Mouse (Mus musculus) megakaryocyte progenitor cell, adult 5-6 weeks (primary cell): ENCODE data around the gene Itgb1. TPM values are rescaled to one million over a fixed set of nuclear protein-coding genes. Genes with fewer than 3 reads are reported as not detected.

Source experiments
- ATAC-seq: replicated peaks from 2 replicates; pipeline ENCODE4 v1.8.0; 2016; ENCODE audit warnings: mild to moderate bottlenecking, moderate TSS enrichment, inconsistent platforms; ENCODE audit not compliant: poor library complexity
- total RNA-seq, 2 experiments: library from RNA; stranded (forward) in 1 of 2; stranded (reverse) in 1 of 2; fragments of 157-497, 149-512 nt in 1 of 2; fragments of 200-1000 nt in 1 of 2; gene quantifications; 2 replicates each; pipeline versions ENCODE4 v1.2.3 to v1.2.4; 2015 to 2017

The Itgb1 gene
- total RNA-seq (2015), result 78.2 and 84.2 TPM in 2 replicates
- total RNA-seq (2017), result 139 and 140 TPM in 2 replicates

DNA sequence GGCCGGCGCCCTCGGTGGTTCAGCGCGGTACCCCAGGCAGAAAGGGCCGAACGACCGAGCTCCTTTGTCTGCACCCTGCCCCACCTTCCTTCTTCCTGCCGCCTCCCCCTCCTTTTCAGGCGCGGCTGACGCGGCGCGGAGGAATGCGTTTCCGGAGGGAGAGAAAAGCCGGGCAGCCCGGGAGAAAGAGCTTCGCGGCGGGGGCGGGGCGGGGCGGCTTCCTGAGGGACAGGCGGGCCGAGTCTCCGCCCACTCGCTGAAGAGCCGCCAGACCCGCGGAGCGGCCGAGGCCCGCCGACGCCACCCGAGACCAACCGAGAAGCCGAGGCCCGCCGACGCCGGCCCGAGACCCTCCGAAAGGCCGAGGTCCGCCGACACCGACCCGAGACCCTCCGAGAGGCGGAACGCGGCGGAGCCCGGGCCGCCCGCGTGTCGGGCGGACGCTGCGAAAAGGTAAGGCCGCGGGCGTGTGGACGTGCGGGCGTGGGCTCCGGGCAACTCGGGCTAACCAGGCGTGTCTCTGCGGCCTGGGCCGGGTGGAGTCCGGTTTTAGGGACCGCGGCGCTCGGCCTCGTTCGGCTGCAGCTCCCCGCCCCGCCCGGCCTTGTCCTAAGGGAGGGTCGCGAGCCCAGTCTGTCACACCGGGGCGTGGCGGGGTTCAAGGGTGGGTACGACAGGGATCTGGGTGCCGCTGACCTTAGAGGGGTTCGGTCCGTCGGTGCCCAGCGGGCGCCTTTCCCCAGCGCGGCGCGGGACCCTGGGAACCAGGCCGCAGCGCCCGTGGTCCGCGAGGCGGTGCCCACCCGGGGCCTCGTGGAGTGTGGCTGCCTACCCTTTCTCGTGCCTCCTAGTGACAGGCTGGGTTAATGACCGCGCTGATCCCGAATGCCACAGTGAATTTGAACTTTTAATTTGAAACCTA is at the start of gene Itgb1:
TSS of gene Itgb1 (plus strand) at position 148 of the 922 bp plus-strand sequence.
- peak; percentile 63 for ATAC-seq

DNA sequence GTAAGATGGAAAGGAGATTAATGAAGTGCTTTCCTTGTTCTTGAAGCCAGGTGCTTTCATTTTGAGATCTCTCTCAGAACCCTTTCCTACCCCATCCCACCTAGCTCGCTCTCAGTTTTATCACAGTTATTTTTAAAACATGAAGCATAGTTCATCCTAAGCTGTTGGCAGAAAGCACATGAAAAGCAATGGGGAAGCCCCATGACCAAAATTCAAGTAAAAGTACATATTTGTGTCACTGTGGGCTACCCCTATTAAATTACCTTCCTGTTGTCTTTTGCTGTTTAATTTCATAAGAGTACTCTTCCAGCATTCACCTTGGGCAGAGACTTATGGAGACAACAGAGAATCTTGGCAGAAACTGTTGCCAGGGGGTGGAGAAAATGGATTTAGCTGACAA is 42.4 kb upstream of the Itgb1 start:
- ATAC-seq, result no peak

DNA sequence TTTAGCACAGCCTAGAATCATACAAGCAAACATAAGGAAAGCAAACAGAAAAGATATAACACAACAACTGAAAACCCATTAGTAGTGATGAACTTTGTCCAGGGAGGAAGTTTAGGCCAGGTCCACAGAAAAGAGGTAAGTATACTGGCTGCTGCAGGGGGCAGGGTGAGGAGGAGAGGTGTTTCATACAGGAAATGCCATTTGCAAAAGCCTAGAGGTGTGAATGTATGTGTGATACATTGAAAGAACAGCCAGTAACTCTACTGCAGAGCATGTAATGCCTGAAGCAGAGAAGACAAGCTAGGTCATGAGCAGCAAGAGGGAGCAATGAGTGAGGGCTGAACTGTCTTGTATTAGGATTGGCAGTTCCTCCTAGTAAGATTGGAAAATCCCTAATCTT is 40.0 kb upstream of the Itgb1 start:
- no peak for ATAC-seq

DNA sequence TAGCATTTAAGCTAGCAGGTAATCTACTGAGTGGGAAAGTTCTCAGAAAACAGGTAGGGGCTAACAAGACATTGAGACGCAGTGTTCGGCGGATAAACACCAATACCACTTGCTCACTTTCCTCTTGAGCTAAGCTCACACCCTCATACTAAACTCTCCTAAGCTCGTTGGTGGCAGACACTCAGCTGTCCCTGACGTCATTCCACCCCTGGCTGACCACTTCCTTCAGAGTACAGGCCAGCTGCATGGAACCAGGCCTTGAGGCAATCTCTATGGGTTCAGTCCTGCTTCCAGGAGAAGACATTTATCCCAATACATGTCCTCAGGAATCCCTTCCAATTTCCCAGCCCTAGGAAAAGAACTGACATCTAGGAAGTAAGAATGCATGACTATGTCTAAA is 39.0 kb upstream of the Itgb1 start:
- ATAC-seq, result peak; percentile 54; the same call in 1 of the 2 replicates

DNA sequence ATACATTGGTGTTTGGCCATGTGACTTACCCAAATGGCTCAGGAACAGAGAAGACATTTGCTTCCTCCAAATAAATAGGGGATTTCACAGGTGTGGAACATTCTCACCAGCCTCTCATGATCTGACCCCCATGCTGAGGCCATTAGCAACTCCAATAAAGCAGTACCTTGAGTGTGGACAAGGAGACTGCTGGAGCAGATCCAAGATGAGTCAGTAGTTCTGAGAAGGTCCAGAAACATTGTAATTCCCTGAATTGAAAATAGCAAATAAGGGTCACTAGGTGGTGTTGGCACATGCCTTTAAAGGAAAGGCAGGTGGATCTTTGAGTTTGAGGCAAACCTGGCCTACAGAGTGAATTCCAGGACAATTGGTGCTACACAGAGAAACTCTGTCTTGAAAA is 37.4 kb upstream of the Itgb1 start:
- no peak for ATAC-seq

DNA sequence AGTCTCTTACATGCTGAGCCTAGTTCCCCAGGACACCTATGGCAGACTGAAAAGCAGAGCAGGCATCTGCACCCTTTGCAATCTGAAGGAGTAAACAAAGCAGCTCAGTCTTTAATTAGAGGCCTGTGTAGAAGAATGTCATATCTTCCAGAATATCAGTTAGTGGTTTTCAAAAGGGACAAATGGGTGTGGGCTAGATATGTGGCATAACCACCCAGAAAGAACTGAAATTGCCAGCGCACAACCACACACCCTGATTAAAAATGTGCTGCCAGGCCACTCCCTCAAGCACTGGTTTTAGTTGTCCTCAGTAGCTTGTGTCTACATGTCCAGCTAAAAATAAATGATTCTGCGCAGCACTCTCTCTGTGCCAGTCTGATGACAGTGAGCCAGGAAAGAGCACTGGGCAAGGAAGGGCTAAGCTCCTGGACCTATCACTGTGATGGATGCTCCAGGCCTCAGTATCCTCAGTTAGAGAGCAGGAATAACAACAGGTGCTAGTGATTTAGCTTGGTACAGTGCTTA is 35.1 kb upstream of the Itgb1 start:
- 0 out of 2 replicates have a peak, but pooled peaks have one; percentile 7 for ATAC-seq

DNA sequence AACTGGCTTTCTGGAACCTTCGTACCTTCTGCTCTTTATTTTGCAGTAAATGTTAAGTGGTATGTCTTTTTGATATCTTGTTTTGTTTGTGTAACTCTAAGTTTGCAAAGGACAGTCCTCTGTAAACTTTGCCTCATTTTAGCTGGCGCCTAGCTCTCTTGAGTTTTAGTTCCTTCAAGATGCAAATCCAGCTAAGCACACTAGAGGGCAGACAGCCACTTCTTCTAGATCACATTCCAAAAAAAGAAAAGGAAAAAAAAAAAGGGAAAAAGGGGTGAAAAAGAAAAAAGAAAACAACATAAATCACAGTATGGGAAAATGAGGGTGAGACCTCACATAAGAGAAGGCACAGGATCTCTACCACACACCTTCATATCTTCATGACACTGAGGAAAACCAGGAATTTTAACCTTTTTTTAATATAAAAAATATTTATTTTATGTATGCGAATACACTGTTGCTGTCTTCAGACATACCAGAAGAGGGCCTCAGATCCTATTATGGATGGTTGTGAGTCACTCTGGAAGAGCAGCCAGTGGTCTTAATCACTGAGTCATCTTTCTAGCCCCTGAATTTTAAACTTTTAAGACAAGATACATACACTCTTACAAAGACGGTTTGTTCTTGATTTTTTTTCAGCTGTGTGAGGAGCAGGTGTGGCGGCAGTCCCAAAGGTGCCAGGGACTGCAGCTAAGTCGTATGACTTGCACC is 32.9 kb upstream of the Itgb1 start:
- 0 out of 2 replicates have a peak, but pooled peaks have one; percentile 25 for ATAC-seq

DNA sequence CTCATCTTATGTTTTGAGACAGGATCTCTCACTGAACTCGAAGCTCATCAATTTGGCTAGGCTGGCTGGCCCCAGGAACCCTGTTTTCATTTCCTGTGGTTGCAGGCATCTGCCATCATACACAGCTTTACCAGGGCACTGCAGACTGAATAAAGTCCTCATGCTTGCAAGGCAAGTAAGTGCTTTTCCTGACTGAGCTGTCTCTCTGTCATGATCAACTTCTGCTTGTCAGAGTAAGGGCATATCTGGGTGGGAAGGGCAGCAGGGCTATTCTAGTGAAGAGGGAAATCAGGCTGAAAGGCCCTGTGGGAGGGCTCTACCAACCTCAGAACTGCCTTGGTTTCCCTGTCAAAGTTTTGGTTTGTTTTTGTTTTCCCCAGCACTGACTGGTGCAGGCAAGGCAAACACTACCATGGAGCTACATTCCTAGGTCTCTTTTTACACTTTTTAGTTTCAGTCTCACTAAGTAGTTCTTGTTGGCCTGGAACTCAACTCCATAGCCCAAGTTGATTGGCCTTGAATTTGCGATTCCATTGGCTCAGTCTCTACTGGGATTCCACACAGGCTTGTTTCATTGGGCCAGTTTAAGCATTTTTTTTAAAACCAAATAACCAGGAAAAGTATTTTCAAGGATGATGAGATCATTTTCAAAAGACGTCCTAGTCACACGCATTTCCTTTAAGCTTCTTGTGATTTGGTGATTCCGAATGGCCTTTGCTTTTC is 31.7 kb upstream of the Itgb1 start:
- no peak for ATAC-seq

DNA sequence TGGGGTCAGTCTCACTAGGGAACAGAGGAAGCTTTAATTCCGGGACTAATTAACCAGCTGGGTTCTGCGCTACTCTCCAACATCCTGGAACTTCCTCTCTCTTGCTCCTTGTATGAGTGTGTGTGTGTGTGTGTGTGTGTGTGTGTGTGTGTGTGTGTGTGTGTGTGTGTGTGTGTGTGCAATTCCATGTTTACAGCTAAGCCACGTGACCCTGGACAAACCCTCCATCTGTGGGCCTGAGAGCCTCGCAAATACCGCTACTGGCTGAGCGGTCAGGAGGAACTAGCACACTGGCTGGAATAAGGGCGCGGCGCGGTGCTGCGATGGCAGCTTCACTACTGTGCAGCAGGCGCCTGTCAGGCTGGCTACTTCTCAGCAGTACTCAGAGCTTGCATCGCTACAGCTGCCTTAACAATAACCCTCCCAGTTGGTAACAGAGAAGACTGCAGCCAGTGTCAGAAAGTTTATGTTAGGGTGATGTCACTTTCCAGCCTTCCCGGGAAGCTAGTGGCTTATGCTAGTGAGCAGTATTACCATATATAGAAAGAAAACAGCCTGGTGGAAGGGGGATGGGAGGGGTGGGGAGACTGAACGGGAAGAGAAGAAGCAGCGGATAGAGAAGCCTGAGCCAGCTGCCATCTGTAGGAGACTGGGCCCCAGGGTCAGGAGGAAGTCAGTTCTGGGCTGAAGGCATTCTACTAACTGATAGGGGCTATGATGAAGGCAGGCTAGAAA is 30.9 kb upstream of the Itgb1 start:
- ATAC-seq, result peak; percentile 86

DNA sequence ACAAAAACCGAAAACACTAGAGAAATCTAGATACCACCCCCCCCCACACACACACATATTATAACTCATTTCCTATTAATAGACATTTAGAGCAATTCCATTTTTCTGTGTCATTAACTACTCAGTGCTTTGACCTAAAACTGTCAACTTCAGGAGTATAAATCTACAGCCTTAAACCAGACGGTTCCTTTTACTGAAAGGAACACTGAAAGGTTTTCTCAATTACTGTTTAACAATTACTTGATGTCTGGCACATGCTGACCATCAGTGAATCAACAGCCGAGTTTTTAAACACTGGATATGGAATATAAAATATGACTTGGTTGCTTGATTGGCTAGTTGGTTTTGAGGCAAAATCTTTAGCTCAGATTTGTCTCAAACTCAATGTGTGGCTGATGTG is 23.3 kb upstream of the Itgb1 start:
- ATAC-seq, result no peak

DNA sequence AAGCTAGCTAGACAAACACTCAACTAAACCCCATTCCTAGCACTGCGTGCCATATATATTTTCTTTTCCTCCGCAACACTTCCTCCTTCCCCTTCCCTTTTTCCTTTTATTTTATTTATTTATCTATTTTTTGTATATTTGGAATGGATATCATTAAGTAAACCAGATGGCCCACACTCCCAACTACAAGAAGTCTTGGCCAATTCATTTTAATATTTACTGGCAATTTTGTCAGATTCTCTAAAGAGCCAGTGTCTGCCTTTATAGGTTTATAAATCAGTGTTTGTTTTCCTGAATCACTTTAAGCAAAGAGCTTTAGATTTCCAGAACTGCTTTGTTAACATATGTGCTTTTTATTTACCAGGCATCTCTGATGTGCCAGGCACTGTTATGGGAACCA is 22.8 kb upstream of the Itgb1 start:
- ATAC-seq, result no peak

DNA sequence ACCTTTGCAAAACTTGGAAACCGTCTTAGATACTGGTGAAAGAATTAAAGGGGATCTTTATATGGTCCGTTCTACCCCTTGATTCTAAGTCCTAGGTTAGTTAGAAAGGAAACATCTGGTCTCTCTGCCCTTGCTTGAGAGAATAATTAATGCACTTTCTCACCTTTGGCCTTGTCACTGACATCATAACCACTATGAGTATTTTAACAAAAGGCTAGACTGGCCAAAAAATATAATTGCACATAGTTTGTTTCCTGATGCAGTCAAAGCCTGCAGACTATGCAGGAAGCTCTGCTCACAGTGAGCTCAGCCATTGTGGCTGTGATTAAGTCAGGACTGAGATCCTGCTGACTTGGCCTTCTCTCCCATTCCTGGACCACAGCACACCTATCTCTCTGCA is 22.3 kb upstream of the Itgb1 start:
- no peak for ATAC-seq

DNA sequence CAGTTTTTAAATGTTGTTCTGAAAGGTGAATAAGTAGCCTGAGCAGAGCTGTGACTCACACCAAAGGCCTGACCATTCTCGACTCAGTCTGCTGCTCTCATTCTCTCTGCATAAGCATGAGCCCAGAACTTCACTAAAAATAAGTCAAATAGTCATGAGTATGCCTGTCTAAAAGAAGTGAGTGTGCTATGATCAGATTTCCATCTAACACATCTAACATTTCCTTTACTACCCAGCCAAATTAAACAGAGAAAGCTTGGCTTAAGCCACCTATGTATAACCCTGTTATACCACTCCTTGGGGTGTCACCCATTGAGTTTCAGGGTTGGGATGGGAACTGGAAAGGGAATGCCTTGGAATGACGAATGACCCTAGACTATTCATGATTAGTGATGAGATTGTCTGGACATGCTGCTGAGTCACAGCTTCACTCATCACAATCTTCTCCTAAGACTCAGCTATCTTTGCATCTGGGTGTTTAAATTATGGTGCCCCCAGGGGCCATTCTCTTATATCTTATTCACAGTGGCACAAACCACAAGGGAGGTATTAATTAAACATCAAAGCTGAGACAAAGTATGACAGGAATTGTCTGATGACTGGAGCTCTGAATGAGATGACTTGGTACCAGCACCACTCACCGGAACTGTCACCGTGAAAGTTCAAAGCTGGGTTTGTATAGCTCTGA is 18.7 kb upstream of the Itgb1 start:
- ATAC-seq, result no peak

DNA sequence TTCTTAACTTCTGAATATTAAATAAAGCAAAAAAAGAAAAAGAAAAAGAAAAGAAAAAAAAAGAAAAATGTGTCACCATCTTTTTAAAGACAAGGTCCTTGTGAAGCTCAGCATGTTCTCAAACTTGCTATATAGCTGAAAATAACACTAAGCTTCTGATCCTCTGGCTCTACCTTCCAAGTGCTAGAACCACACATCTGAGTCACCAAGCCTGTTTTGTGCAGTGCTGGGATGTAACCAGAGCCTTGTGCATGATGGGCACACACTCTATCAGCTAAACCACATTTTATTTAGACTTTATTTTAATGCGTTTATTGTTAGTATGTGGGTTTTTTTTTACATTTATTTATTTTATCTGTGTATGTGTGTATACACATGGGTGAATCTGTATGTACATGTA is 13.6 kb upstream of the Itgb1 start:
- ATAC-seq, result no peak

DNA sequence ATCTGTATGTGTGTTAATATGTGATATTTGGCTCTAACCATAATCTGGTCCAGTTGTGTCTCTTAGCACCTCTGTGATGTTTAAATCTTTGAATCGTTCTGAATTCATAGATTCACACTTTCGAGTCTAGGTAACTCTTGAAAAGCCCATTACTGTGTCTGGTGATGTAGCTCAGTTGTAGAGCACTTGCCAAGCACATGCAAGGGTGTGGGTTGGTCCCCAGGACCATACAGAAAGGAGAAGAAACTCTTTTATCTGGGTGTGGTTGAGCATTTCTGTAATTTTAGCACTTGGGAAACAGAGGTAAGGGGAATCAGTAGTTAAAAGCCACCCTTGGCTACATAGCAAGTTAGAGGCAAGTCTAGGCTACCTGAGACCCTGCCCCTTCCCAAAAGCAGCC is 13.0 kb upstream of the Itgb1 start:
- no peak for ATAC-seq

DNA sequence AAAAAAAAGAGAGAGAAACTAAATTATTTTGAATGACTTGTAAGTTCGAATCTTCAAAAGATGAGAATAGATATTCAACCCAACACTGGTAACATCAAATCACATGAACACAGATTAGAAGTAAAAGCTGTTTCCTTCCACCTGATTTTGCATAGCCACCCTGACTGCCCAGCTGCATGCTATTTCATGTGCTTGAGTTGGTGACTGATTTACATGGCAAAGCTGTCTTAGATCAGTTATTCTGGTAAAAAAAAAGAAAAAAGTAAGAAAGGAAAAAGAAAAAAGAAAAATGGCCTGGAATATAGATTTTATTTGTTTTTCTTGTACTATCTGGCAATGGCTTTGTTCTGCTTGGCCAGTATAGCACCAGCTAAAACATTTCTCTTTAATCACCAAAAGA is 12.5 kb upstream of the Itgb1 start:
- no peak for ATAC-seq

DNA sequence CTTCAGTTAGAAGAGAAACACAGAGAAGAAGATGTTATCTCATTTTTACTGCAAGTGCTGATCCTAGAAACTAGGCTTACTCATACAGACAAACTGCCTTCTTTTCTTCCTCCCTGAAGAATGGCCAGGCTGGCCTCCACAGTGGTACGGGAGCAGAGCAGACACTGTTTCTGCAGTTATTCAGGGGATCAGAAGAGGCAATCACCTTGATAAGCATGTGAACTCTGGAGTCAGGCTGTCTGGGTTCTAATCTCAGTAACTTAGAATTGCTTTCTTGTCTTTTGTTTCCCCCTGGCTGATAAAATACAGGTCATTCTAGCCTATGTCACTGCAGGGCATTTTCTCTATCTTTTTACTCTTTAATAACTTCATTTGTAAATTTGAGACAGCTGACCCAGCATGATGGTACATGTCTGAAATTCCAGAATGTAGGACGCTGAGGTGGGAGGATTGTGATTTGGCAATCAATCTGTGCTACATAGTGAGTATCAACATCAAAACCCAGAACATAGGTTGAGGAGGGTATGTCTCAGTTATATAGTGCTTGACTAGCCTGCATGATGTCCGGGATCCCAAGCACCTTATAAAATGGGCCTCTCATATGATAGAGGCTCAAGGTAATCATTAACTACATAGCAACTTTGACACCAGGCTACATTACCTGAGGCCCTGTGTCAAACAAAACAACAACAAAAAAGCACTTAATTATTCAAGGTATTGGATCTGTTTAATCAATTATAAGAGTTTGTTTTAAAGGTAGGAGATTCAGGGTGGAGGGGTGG is 9.4 kb upstream of the Itgb1 start:
- ATAC-seq, result no peak

DNA sequence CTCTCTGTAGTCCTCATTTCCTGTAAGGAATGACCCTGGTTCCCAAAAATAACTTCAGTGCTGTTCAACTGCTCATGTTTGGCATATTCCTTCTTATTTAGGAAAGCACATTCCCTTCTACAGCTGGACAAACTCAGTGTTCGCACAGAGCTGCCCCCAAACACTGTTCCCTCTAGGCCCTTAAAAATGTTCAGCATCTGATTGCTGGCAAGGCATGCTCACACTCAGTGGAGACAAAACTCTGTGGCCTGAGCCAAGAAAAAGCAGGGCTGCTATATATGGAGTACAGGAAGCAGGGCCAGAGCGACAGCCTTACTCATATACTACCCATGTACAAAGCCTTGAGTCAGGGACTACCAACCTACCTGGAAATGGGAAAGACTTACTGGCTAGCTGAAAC is 5.5 kb upstream of the Itgb1 start:
- no peak for ATAC-seq
